Mouse (Mus musculus) cortical plate, adult 2 months (tissue): ENCODE measurements around the gene Sugt1.

Experiments
- CTCF ChIP-seq: fragments of 200-500 bp; IDR thresholded peaks from 2 replicates; pipeline ENCODE4 v1.5.1; 2011; ENCODE audit warnings: mild to moderate bottlenecking, control low read depth, low read length; ENCODE audit not compliant: insufficient read depth; ENCODE audit errors: extremely low read depth
- POLR2A ChIP-seq: fragments of 200-500 bp; IDR thresholded peaks from 2 replicates; pipeline ENCODE4 v1.6.1; 2011; ENCODE audit warnings: mild to moderate bottlenecking, low read length, control low read depth; ENCODE audit not compliant: insufficient read depth; ENCODE audit errors: extremely low read depth

- TF ChIP-seq POLR2A (no peak), CTCF (no peak)
Observed at GRCm38 (mm10) chr14:79590916-79591315, 3.4 kb downstream of the Sugt1 start.
